Mouse (Mus musculus) lung, embryonic 14.5 days (tissue): Measurements from ENCODE around the gene Hoxd11. TPM values are rescaled to one million over a fixed set of nuclear protein-coding genes. Genes with fewer than 3 reads are reported as not detected.
A peak's percentile ranks its signal among the peaks of the same experiment; 100 is the strongest.

Experiments
- ATAC-seq: fragments of 200-750 bp; cut with Nextera tagmentation; 2 replicates; pipeline ENCODE4 v1.8.0; 2017; ENCODE audit warnings: mild to moderate bottlenecking, moderate TSS enrichment, moderate library complexity; ENCODE audit not compliant: insufficient read depth
- DNase-seq: peaks from one replicate; pipeline ENCODE4 v3.0.0-alpha.2; 2015
- H3K27ac ChIP-seq: fragments of 300-500 bp; sonication (generic); 2 replicates; pipeline ENCODE4 v1.5.1; 2014; ENCODE audit warnings: low read depth, mild to moderate bottlenecking, moderate library complexity
- H3K27me3 ChIP-seq: fragments of 300-500 bp; sonication (generic); 2 replicates; pipeline ENCODE4 v1.6.1; 2014; ENCODE audit warnings: low read length, control low read depth; ENCODE audit not compliant: insufficient read depth
- H3K36me3 ChIP-seq: fragments of 300-500 bp; sonication (generic); 2 replicates; pipeline ENCODE4 v1.6.1; 2014; ENCODE audit warnings: control low read depth; ENCODE audit not compliant: insufficient read depth
- H3K4me1 ChIP-seq: fragments of 300-500 bp; sonication (generic); 2 replicates; pipeline ENCODE4 v1.6.1; 2014; ENCODE audit warnings: antibody characterized with exemption, control low read depth; ENCODE audit not compliant: insufficient read depth
- H3K4me2 ChIP-seq: fragments of 300-500 bp; sonication (generic); 2 replicates; pipeline ENCODE4 v1.6.1; 2014; ENCODE audit warnings: mild to moderate bottlenecking
- H3K4me3 ChIP-seq: fragments of 300-500 bp; sonication (generic); 2 replicates; pipeline ENCODE4 v1.5.1; 2014; ENCODE audit warnings: low read depth, low read length
- H3K9ac ChIP-seq: fragments of 300-500 bp; sonication (generic); 2 replicates; pipeline ENCODE4 v1.6.1; 2014
- H3K9me3 ChIP-seq: fragments of 300-500 bp; sonication (generic); 2 replicates; pipeline ENCODE4 v1.6.1; 2016; ENCODE audit warnings: low read depth, low read length, control low read depth
- CTCF ChIP-seq: IDR thresholded peaks from 2 replicates; pipeline ENCODE4 v1.5.1; 2016; ENCODE audit warnings: antibody characterized with exemption, low read depth
- WGBS: fragments of 180-500 bp; shearing (Covaris S2); extraction: QIAGEN DNeasy Blood & Tissue Kit; methylation state at CpG from one replicate; pipeline ENCODE4 v1.1.7; 2014; 5-methylcytosine and 5-hydroxymethylcytosine counted together
- polyA plus RNA-seq: library from polyadenylated mRNA; unstranded; fragments of >200 nt; fragmentation: Nextera tagmentation; extraction: Ambion mirVana; gene quantifications from 2 replicates; pipeline ENCODE4 v1.2.1, GENCODE M21; 2014

Hoxd11 gene
- polyA plus RNA-seq, 1 experiment from 2014 or later, result not detected

DNA sequence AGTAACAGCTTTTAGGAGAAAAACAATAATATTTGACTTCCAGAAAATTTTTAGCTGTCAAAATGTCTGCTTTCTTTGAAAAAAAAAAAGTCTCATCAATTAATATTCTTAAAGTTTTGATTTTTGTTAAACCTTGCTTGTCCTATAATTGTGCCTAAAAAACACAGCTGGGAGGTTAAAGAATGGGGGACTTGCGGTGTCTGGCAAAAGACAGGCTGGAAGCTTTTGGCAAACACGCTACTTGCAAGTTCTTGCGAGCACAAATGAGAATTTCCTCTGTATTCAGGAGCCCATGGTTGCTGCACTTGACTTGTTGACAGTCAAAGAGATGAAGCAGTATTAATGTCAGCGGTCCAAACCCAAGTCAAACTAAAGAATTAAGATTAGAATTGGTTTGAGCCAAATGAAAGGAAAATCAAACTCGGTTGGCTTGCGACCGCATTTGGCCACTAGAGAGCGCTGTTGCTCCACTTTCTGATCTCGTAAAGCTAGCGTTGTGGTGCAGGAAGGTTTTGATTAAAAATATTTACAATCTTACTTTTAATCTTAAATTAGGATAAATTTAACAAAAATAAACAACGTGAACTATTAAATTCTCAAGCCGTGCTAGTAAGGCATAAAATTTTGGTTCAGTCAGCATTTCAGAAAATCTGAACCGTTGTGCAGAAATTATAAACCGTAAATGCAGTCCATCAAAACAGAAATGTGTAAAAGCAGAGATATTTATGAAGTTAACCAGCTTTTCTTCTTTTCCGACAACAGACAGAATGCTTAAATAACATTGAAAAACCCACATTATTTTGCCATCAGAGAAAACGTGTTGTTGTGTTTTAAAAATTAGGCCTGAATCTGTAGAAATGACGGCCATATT is 22.8 kb downstream of the Hoxd11 start:
- TF ChIP-seq CTCF, result peak; percentile 89
- H3K9me3 ChIP-seq, result no peaks in the 10 kb centered on the region
- ATAC-seq (no peak), DNase-seq (peak; percentile 95)
- no peaks in the 10 kb centered on the region for H3K36me3 ChIP-seq
- H3K27me3 ChIP-seq, result peaks cover 96% of the 10 kb centered on the region
- WGBS, result 11% methylated on average over 17 of the region's 17 CpGs
- H3K4me3 ChIP-seq, result no peak overlapping the region
- H3K4me1 ChIP-seq, result no peaks in the 10 kb centered on the region
- no peak overlapping the region for H3K27ac ChIP-seq
- no peak overlapping the region for H3K9ac ChIP-seq
- no peak overlapping the region for H3K4me2 ChIP-seq

DNA sequence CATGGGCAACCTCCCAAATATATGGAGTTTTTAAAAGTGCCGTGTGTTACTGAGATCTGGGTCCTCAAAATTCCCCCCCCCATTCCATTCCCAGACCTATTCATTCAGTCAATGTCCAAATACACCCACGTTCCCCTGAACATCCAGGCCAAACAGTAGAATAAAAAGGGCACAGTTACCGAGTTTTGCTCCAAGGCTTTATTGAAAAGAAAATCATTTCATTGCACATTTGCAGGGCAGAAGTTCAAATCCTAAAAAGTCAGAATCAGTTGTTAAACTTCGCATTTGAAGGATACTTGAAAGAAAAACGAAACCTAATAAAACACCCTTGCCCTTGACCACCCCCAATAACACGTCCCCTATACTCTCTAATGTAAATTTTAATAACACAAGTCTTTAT is 23.5 kb downstream of the Hoxd11 start:
- Histone ChIP-seq H3K4me1 (no peaks in the 10 kb centered on the region), H3K9me3 (no peaks in the 10 kb centered on the region), H3K4me3 (no peak overlapping the region), H3K36me3 (no peaks in the 10 kb centered on the region), H3K27ac (no peak overlapping the region), H3K4me2 (no peak overlapping the region), H3K9ac (no peak overlapping the region), H3K27me3 (peaks cover 96% of the 10 kb centered on the region)
- 17% methylated on average over 6 of the region's 6 CpGs for WGBS
- DNase-seq, result no peak
- no peak for TF ChIP-seq CTCF
- ATAC-seq, result no peak

DNA sequence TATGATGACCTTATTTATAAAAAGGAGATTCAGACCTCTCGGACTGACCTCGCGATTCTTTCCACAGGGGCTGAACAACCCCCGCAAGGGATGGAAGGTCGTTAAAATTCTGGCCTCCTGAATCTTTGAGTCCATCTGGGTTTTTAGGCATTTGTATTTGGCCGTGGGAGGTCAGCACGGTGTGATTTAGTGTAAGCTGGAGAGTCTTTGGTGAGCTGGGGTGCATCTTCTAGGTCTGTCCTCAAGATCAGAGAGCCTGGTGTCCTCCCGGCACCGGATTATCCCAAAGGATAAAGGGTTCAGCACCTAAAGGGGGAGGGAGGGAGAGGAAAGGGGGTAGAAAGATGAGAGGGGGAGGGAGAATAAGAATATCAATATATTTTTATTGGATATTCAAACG is 24.0 kb downstream of the Hoxd11 start:
- ATAC-seq (no peak), DNase-seq (no peak)
- H3K4me1 ChIP-seq, result no peaks in the 10 kb centered on the region
- 7% methylated on average over 10 of the region's 10 CpGs for WGBS
- no peak overlapping the region for H3K9ac ChIP-seq
- TF ChIP-seq CTCF, result no peak
- H3K4me2 ChIP-seq, result no peak overlapping the region
- H3K9me3 ChIP-seq, result no peaks in the 10 kb centered on the region
- no peak overlapping the region for H3K27ac ChIP-seq
- no peaks in the 10 kb centered on the region for H3K36me3 ChIP-seq
- peaks cover 96% of the 10 kb centered on the region for H3K27me3 ChIP-seq
- no peak overlapping the region for H3K4me3 ChIP-seq

DNA sequence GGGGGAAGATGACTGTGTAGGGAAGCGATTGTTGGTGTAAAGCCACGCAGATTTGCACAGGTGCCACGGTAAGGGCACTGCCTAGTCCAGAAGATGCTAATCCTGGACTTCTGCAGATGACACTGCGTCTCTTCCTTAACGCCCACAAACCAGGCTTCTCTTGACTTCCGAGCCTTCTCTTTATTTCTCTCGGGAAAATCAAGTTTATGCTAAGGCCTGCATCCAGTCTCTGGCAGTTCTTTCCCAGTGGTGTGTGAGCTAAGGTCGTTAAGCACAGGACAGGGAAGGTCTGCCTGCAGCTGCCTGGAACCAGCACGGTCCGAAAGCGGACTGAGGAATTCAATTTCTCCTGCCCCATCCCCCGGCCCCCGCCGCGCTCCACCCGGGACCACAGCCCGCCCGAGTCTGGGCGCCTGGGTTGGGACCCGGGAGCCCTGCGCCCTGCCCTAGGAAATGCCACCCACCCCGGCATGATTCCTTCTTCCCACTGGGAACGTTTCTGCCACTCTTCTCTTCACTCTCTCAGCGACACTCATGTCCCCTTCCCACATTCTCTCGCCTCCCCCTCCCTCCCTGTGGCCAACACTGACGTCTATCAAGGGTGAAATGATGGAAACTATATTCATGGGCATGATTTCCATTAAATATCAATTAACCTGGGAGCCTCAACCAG is 24.5 kb downstream of the Hoxd11 start:
- ATAC-seq, result no peak

DNA sequence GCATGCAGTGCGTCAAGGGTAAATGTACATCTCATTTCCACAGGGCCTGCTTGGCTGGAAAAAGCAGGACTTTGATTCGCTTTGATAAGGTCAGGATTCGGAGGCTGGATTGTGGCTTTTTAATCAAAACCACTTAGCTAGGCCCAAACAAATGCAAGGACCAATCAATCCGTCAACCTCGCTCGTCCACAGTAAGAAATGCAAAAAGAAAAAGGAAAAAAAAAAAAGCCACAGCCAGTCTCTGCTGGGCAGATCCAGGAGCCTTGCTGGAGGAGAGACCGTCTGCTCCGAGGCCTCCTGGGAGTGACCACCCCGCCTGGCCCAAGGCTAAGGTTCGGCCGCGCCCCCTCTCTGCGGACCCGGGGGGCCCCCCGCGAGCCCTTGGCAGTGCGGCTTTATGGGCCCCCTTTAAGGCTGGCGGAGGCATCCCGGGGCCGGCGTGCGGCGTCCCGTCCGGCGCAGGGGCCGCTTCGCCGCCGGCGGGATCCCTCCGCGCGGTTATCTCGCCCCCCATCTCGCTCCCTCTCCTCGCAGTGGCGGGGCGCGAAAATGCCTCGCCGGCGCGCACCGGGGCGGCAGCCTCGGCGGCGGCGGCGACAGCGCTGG is 25.1 kb downstream of the Hoxd11 start, which contains the start of gene Hoxd8:
TSS of gene Hoxd8 (plus strand) at position 223 of the 606 bp plus-strand sequence.
- ATAC-seq, result no peak
- DNase-seq, result peak; percentile 56
- WGBS, result under 1% methylated on average over 45 of the region's 52 CpGs
- H3K4me2 ChIP-seq, result peak within 1 kb of the TSS; percentile 75
- no peaks in the 10 kb centered on the region for H3K36me3 ChIP-seq
- no peak for TF ChIP-seq CTCF
- H3K27me3 ChIP-seq, result peaks cover 96% of the 10 kb centered on the region
- no peaks in the 10 kb centered on the region for H3K9me3 ChIP-seq
- H3K9ac ChIP-seq, result peak within 1 kb of the TSS; percentile 36; the same call in 1 of the 2 replicates
- H3K27ac ChIP-seq, result no peak within 1 kb of the TSS
- peak within 1 kb of the TSS; percentile 42 for H3K4me3 ChIP-seq
- no peaks in the 10 kb centered on the region for H3K4me1 ChIP-seq

More for the DNA sequence above, 24.5 kb downstream of the Hoxd11 start:
- Histone ChIP-seq H3K36me3 (no peaks in the 10 kb centered on the region), H3K27ac (no peak overlapping the region), H3K4me2 (no peak overlapping the region), H3K27me3 (peaks cover 96% of the 10 kb centered on the region), H3K9me3 (no peaks in the 10 kb centered on the region), H3K4me3 (no peak overlapping the region), H3K9ac (no peak overlapping the region), H3K4me1 (no peaks in the 10 kb centered on the region)
- DNase-seq, result no peak
- TF ChIP-seq CTCF, result no peak
- 2% methylated on average over 26 of the region's 26 CpGs for WGBS

DNA sequence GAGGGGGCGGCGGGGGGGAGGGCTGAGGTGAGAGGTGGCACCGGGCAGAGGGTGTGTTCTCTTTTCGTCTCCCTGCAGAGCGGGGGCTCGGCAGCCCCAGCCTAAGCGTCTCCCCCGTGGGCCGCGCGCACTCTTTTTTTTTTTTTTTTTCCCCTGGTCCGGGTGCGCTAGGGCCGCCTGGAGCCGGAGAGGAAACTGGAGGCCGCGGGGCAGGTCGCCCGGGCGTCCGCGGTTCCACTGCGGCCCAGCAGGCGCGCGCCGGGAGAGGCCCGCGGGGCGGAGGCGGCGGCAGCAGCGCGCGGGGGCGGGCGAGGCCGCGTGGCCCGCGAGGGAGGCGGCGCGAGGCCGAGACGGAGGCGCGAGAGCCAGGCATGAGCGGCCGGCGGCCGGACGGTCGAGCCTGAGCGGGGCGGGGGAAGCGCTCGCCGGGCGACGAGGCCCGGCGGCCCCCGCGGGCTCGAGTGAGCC is 25.7 kb downstream of the Hoxd11 start:
- no peak overlapping the region for H3K27ac ChIP-seq

More for the DNA sequence above, 25.7 kb downstream of the Hoxd11 start:
- Histone ChIP-seq H3K4me3 (peak overlapping the region; percentile 42), H3K4me2 (peak overlapping the region; percentile 75), H3K36me3 (no peaks in the 10 kb centered on the region), H3K4me1 (no peaks in the 10 kb centered on the region), H3K9me3 (no peaks in the 10 kb centered on the region), H3K9ac (peak overlapping the region; percentile 36; the same call in 1 of the 2 replicates), H3K27me3 (peaks cover 96% of the 10 kb centered on the region)
- no peak for TF ChIP-seq CTCF
- WGBS, result under 1% methylated on average over 55 of the region's 66 CpGs
- 0 out of 2 replicates have a peak, but pooled peaks have one; percentile 22 for ATAC-seq
- peak; percentile 49 for DNase-seq
